Mouse (Mus musculus): Measurements from ENCODE around the gene Cfd. TPM values are rescaled to one million over a fixed set of nuclear protein-coding genes. Genes with fewer than 3 reads are reported as not detected.

The Cfd gene
- not detected in 2 replicates for polyA plus RNA-seq (2015; fragmentation: Nextera tagmentation; extraction: Ambion mirVana)

GRCm38 (mm10) chr10:79890670-79891069 lies at the start of gene Cfd:
Cfd (plus strand) TSS chr10:79890853.
- Histone ChIP-seq H3K4me1 (replicated peaks) (no peaks in the 10 kb centered on the region), H3K9me3 (replicated peaks) (no peaks in the 10 kb centered on the region), H3K27ac (replicated peaks) (no peak within 1 kb of the TSS), H3K36me3 (replicated peaks) (peaks cover 6% of the 10 kb centered on the region; the same call in 1 of the 2 replicates), H3K9ac (no peak within 1 kb of the TSS), H3K27me3 (no peaks in the 10 kb centered on the region), H3K4me2 (no peak within 1 kb of the TSS), H3K4me3 (replicated peaks) (no peak within 1 kb of the TSS)
- 44% methylated on average over 5 of the region's 5 CpGs for WGBS (ENCODE audit: insufficient replicate concordance)
- no peak for ATAC-seq (ENCODE audit: insufficient read depth)

DNA sequence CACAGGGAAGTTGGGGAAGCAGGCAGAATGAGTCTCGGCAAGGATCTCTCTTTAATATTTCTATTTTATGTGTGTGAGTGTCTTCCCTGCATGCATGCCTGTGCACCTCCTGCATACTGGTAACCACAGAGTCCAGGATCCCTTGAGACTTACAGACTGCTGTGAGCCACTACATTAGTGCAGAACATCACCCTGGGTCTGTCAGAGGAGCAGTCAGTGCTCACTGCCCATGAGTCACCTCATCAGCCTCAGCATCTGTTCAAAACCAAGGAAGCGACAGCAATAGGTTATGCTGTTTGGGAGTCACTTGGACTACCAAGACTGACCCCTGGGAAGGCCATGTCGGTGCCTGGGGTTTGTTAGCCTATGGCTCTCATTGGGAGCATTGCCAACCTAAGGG lies 48.3 kb upstream of the Cfd start:
- Histone ChIP-seq H3K9me3 (replicated peaks) (no peaks in the 10 kb centered on the region), H3K27ac (replicated peaks) (no peak overlapping the region), H3K4me2 (no peak overlapping the region), H3K27me3 (0 out of 2 replicates have a peak, but pooled peaks cover 6% of the 10 kb centered on the region), H3K36me3 (replicated peaks) (no peaks in the 10 kb centered on the region), H3K4me3 (replicated peaks) (no peak overlapping the region), H3K4me1 (replicated peaks) (peaks cover 10% of the 10 kb centered on the region; the same call in 1 of the 2 replicates), H3K9ac (no peak overlapping the region)
- WGBS (ENCODE audit: insufficient replicate concordance) = 67% methylated on average over 3 of the region's 3 CpGs
- ATAC-seq (ENCODE audit: insufficient read depth) = no peak

- ATAC-seq (ENCODE audit: insufficient read depth) = no peak
- 70% methylated on average over 6 of the region's 6 CpGs for whole genome bisulfite sequencing (ENCODE audit: insufficient replicate concordance)
- Histone ChIP-seq H3K27me3 (0 out of 2 replicates have a peak, but pooled peaks cover 6% of the 10 kb centered on the region), H3K4me2 (no peak overlapping the region), H3K9me3 (replicated peaks) (no peaks in the 10 kb centered on the region), H3K4me3 (replicated peaks) (no peak overlapping the region), H3K27ac (replicated peaks) (no peak overlapping the region), H3K4me1 (replicated peaks) (peaks cover 10% of the 10 kb centered on the region; the same call in 1 of the 2 replicates), H3K36me3 (replicated peaks) (no peaks in the 10 kb centered on the region), H3K9ac (no peak overlapping the region)
These were observed 47.2 kb upstream of the Cfd start for GRCm38 (mm10) chr10:79843476-79843875.

GRCm38 (mm10) chr10:79846553-79846952 lies 44.1 kb upstream of the Cfd start:
- no peak overlapping the region for H3K4me2 ChIP-seq
- 48% methylated on average over 5 of the region's 5 CpGs for WGBS (ENCODE audit: insufficient replicate concordance)
- peaks cover 16% of the 10 kb centered on the region for H3K4me1 ChIP-seq (replicated peaks)
- no peaks in the 10 kb centered on the region for H3K9me3 ChIP-seq (replicated peaks)
- H3K9ac ChIP-seq = no peak overlapping the region
- no peak overlapping the region for H3K27ac ChIP-seq (replicated peaks)
- no peak overlapping the region for H3K4me3 ChIP-seq (replicated peaks)
- 0 out of 2 replicates have a peak, but pooled peaks cover 3% of the 10 kb centered on the region for H3K27me3 ChIP-seq
- ATAC-seq (ENCODE audit: insufficient read depth) = no peak
- no peaks in the 10 kb centered on the region for H3K36me3 ChIP-seq (replicated peaks)

DNA sequence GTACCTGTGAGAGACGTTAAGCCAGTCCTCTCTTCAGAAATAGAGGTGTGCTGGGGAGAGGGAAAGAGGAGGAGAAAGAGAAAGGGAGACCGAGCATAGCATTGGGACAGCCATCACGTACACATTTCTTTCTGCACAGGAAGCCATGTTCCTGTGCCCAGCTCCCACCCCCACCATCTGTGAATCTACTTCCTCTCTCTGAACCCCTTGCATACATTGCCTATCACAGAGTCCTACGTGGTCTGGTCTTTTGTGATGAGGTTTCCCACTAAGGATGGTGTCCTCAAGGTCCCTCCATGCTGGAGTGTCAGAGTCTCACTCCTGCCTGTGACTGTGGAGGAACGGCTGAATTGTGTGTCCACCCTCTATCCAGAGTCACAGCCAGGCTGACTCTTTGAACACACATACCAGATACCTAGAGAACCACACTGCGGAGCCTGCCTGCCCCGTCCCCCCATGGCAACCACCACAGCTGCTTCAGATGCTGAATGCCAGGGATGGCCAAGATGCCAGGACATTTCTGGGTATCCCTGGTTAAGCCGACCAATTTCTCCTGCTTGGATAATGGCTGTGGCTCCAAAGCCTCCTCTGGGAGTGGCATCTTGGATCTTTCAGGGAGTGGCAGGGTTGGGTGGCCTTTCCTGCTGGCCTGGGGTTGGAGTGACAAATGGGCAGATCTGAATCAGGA lies 40.6 kb upstream of the Cfd start:
- H3K27ac ChIP-seq (replicated peaks) = no peak overlapping the region
- H3K4me3 ChIP-seq (replicated peaks) = no peak overlapping the region
- no peak for ATAC-seq (ENCODE audit: insufficient read depth)
- 0 out of 2 replicates have a peak, but pooled peaks cover 3% of the 10 kb centered on the region for H3K27me3 ChIP-seq
- no peak overlapping the region for H3K9ac ChIP-seq
- no peaks in the 10 kb centered on the region for H3K9me3 ChIP-seq (replicated peaks)
- H3K36me3 ChIP-seq (replicated peaks) = no peaks in the 10 kb centered on the region
- H3K4me1 ChIP-seq (replicated peaks) = peaks cover 41% of the 10 kb centered on the region
- no peak overlapping the region for H3K4me2 ChIP-seq
- 38% methylated on average over 8 of the region's 8 CpGs for WGBS (ENCODE audit: insufficient replicate concordance)

- peaks cover 5% of the 10 kb centered on the region for H3K36me3 ChIP-seq (replicated peaks)
- peaks cover 54% of the 10 kb centered on the region for H3K4me1 ChIP-seq (replicated peaks)
- peak overlapping the region; percentile 98 for H3K4me2 ChIP-seq
- H3K9me3 ChIP-seq (replicated peaks) = no peaks in the 10 kb centered on the region
- no peak overlapping the region for H3K4me3 ChIP-seq (replicated peaks)
- no peak for ATAC-seq (ENCODE audit: insufficient read depth)
- H3K27me3 ChIP-seq = 0 out of 2 replicates have a peak, but pooled peaks cover 3% of the 10 kb centered on the region
- H3K9ac ChIP-seq = no peak overlapping the region; the same call in 1 of the 2 replicates
- 54% methylated on average over 3 of the region's 3 CpGs for WGBS (ENCODE audit: insufficient replicate concordance)
- peak overlapping the region; percentile 95 for H3K27ac ChIP-seq (replicated peaks)
These were observed 39.0 kb upstream of the Cfd start for GRCm38 (mm10) chr10:79851653-79852052.

GRCm38 (mm10) chr10:79852107-79852789 lies 38.4 kb upstream of the Cfd start:
- 36% methylated on average over 9 of the region's 9 CpGs for WGBS (ENCODE audit: insufficient replicate concordance)
- peak overlapping the region; percentile 95 for H3K27ac ChIP-seq (replicated peaks)
- H3K27me3 ChIP-seq = 0 out of 2 replicates have a peak, but pooled peaks cover 3% of the 10 kb centered on the region
- no peak overlapping the region; the same call in 1 of the 2 replicates for H3K4me3 ChIP-seq (replicated peaks)
- peaks cover 60% of the 10 kb centered on the region for H3K4me1 ChIP-seq (replicated peaks)
- peak overlapping the region; percentile 64 for H3K9ac ChIP-seq
- ATAC-seq (ENCODE audit: insufficient read depth) = no peak
- H3K4me2 ChIP-seq = peak overlapping the region; percentile 98
- peaks cover 11% of the 10 kb centered on the region for H3K36me3 ChIP-seq (replicated peaks)
- no peaks in the 10 kb centered on the region for H3K9me3 ChIP-seq (replicated peaks)

DNA sequence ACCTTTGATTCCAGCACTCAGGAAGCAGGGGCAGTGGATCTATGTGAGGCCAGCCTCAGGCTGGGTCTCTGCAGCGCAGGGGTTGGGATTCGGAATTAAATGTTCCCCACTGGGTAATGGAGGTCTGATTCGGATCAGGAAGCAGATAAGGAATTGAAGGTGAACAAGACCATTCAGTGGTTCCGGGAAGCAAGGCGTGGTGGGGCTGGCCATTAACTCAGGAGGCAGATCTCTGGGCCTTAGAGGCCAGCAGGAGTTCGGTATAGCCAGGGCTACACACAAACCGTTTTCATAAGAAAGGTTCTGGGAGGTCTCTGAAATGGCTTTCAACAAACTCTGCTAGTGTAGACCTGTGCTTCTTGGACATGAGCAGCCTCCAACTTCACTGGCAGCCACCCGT lies 37.8 kb upstream of the Cfd start:
- peak overlapping the region; percentile 64 for H3K9ac ChIP-seq
- H3K9me3 ChIP-seq (replicated peaks) = no peaks in the 10 kb centered on the region
- H3K4me1 ChIP-seq (replicated peaks) = peaks cover 65% of the 10 kb centered on the region
- H3K4me2 ChIP-seq = peak overlapping the region; percentile 98
- peak overlapping the region; percentile 95 for H3K27ac ChIP-seq (replicated peaks)
- no peak for ATAC-seq (ENCODE audit: insufficient read depth)
- H3K36me3 ChIP-seq (replicated peaks) = peaks cover 17% of the 10 kb centered on the region
- 24% methylated on average over 8 of the region's 8 CpGs for WGBS (ENCODE audit: insufficient replicate concordance)
- H3K4me3 ChIP-seq (replicated peaks) = peak overlapping the region; percentile 97
- 0 out of 2 replicates have a peak, but pooled peaks cover 3% of the 10 kb centered on the region for H3K27me3 ChIP-seq

DNA sequence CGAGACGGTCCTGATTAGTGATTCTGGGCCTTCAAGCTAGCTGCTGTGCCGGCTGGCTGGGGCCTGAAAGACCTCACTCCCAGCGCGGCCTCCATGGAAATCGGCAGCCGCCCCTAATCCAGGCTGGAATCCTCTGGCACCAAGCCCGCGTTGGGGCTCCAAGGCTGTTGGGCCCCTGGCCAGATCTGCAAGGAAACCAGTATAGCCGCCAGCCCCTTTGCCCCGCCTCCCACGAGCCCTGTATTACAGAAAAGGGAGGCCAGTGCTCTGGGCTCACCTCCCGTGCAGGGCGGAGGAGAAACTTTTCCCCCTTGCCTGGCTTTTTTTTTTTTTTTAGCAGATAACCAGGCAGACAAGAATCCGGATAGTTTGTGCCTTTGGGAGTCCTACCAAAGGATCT lies 37.3 kb upstream of the Cfd start:
- ATAC-seq (ENCODE audit: insufficient read depth) = no peak
- Histone ChIP-seq H3K27me3 (0 out of 2 replicates have a peak, but pooled peaks cover 3% of the 10 kb centered on the region), H3K9me3 (replicated peaks) (no peaks in the 10 kb centered on the region), H3K36me3 (replicated peaks) (peaks cover 22% of the 10 kb centered on the region), H3K4me1 (replicated peaks) (peaks cover 71% of the 10 kb centered on the region), H3K4me2 (peak overlapping the region; percentile 98), H3K4me3 (replicated peaks) (peak overlapping the region; percentile 97), H3K9ac (peak overlapping the region; percentile 64), H3K27ac (replicated peaks) (peak overlapping the region; percentile 95)
- WGBS (ENCODE audit: insufficient replicate concordance) = 1% methylated on average over 15 of the region's 15 CpGs

DNA sequence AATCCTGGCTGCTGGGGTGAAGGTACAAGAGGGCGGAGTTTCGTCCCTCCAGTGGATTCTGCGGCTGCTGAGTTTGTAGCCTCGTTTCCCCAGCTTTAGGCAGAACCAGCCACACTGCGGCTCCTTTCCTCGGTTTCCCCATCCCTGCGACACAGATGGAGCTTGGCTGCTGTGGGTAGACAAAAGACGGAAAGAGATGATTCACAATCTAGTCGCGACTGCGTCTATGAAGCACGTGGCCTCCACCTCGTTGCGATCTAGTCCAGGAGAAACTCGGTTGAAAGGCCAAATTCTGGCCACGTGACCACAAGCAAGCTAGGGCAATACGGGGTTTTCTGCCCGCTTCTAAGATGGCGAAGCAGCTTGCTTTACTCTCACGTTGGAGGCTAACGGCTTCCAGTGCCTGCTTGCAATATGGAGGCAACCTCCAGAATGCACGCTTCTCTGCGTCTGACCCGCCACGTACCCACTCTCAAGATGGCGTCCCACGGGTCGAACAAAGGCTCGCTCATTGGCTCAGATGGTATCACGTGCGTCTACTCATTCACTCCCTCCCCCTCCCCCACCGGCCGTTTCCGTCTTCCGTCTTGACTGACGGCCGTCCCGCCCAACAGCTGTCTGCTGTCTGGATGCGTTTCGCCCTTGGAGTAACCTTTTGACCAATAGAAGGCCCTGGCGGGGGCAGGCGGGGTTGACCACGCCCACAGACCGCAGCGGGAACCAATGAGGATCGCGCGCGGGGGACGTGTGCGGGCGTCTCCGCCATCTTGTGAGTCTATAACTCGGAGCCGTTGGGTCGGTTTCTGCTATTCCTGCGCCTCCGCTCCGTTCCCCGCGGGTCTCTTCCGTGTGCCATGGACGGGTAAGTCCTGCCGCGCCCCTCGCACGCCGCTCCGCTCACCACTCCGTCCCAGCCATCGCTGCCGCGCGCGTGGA lies 36.5 kb upstream of the Cfd start, which contains the start of gene Ptbp1:
Gene Ptbp1 (plus strand): TSS at position 568 of the 936 bp plus-strand sequence.
- under 1% methylated on average over 75 of the region's 75 CpGs for WGBS (ENCODE audit: insufficient replicate concordance)
- H3K27ac ChIP-seq (replicated peaks) = peak within 1 kb of the TSS; percentile 97
- H3K36me3 ChIP-seq (replicated peaks) = peaks cover 30% of the 10 kb centered on the region
- H3K4me2 ChIP-seq = peak within 1 kb of the TSS; percentile 98
- ATAC-seq (ENCODE audit: insufficient read depth) = peak; percentile 89
- H3K4me1 ChIP-seq (replicated peaks) = peaks cover 75% of the 10 kb centered on the region
- H3K27me3 ChIP-seq = no peaks in the 10 kb centered on the region
- peak within 1 kb of the TSS; percentile 93 for H3K9ac ChIP-seq
- peak within 1 kb of the TSS; percentile 97 for H3K4me3 ChIP-seq (replicated peaks)
- no peaks in the 10 kb centered on the region for H3K9me3 ChIP-seq (replicated peaks)

Data from liver, embryonic 15.5 days (tissue).